Mouse (Mus musculus) midbrain, embryonic 16.5 days (tissue): Measurements from ENCODE around the gene Bcas3. TPM values are rescaled to one million over a fixed set of nuclear protein-coding genes. Genes with fewer than 3 reads are reported as not detected.

Experiments
- ATAC-seq: fragments of 200-750 bp; cut with Nextera tagmentation; 2 replicates; pipeline ENCODE4 v1.8.0; 2017; ENCODE audit warnings: moderate TSS enrichment
- H3K27ac ChIP-seq: fragments of 300-500 bp; sonication (generic); 2 replicates; pipeline ENCODE4 v1.5.1; 2014; ENCODE audit warnings: mild to moderate bottlenecking, low read length, mixed read lengths
- H3K27me3 ChIP-seq: fragments of 300-500 bp; sonication (generic); 2 replicates; pipeline ENCODE4 v1.6.1; 2014; ENCODE audit warnings: low read depth, low read length, mixed read lengths; ENCODE audit not compliant: control insufficient read depth, insufficient read depth
- H3K36me3 ChIP-seq: fragments of 300-500 bp; sonication (generic); 2 replicates; pipeline ENCODE4 v1.6.1; 2014; ENCODE audit warnings: mild to moderate bottlenecking, low read length, moderate library complexity, mixed read lengths; ENCODE audit not compliant: control insufficient read depth, insufficient read depth
- H3K4me1 ChIP-seq: fragments of 300-500 bp; sonication (generic); 2 replicates; pipeline ENCODE4 v1.6.1; 2014; ENCODE audit warnings: mild to moderate bottlenecking, low read length, mixed read lengths; ENCODE audit not compliant: control insufficient read depth, insufficient read depth
- H3K4me2 ChIP-seq: fragments of 300-500 bp; sonication (generic); 2 replicates; pipeline ENCODE4 v1.6.1; 2014; ENCODE audit warnings: mild to moderate bottlenecking, low read length, mixed read lengths
- H3K4me3 ChIP-seq: fragments of 300-500 bp; sonication (generic); 2 replicates; pipeline ENCODE4 v1.5.1; 2014; ENCODE audit warnings: low read depth, mild to moderate bottlenecking, low read length, moderate library complexity, mixed read lengths
- H3K9ac ChIP-seq: fragments of 300-500 bp; sonication (generic); 2 replicates; pipeline ENCODE4 v1.6.1; 2014; ENCODE audit warnings: low read depth, low read length, mixed read lengths
- H3K9me3 ChIP-seq: fragments of 300-500 bp; sonication (generic); replicated peaks from 2 replicates; pipeline ENCODE4 v1.6.1; 2014; ENCODE audit warnings: mild to moderate bottlenecking, low read length, mixed read lengths; ENCODE audit not compliant: control insufficient read depth, poor library complexity, severe bottlenecking
- WGBS: fragments of 180-500 bp; shearing (Covaris S2); extraction: QIAGEN DNeasy Blood & Tissue Kit; methylation state at CpG from one replicate; pipeline ENCODE4 v1.1.7; 2014; 5-methylcytosine and 5-hydroxymethylcytosine counted together
- microRNA-seq: library from miRNA; unstranded; fragments of <30 nt; microRNA quantifications from one replicate; pipeline ENCODE4, GENCODE M21; 2017
- polyA plus RNA-seq: library from polyadenylated mRNA; unstranded; fragments of >200 nt; fragmentation: Nextera tagmentation; extraction: Ambion mirVana; gene quantifications from 2 replicates; pipeline ENCODE4 v1.2.1, GENCODE M21; 2015

Bcas3 gene
- polyA plus RNA-seq, 1 experiment from 2014 or later = 33.3 TPM

DNA sequence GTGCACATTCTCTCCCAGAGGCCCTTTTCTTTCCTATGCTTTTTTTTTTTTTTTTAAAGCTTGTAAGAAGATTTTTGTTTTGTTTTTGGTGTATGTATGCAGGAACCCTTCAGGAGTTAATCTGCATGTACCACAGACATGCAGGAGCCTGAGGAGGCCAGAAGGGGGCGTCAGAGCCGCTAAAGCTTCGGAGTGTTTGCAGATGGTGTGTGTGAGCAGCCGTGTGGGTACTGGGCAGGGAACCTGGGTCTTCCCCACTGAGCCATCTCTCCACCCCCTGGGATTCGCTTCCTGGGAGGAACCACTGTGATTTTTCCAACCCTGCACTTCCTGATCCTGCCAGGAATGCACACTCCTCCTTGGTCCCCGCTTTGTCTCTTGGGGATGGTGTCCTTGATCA lies 497.8 kb downstream of the Bcas3 start:
- no peak overlapping the region for H3K4me3 ChIP-seq
- WGBS = 46% methylated on average over 6 of the region's 6 CpGs
- no peak overlapping the region for H3K9ac ChIP-seq
- H3K4me2 ChIP-seq = no peak overlapping the region
- no peak for ATAC-seq
- no peak overlapping the region for H3K27ac ChIP-seq
- H3K36me3 ChIP-seq = no peaks in the 10 kb centered on the region
- H3K9me3 ChIP-seq = no peaks in the 10 kb centered on the region
- H3K27me3 ChIP-seq = peaks cover 12% of the 10 kb centered on the region
- H3K4me1 ChIP-seq = no peaks in the 10 kb centered on the region

DNA sequence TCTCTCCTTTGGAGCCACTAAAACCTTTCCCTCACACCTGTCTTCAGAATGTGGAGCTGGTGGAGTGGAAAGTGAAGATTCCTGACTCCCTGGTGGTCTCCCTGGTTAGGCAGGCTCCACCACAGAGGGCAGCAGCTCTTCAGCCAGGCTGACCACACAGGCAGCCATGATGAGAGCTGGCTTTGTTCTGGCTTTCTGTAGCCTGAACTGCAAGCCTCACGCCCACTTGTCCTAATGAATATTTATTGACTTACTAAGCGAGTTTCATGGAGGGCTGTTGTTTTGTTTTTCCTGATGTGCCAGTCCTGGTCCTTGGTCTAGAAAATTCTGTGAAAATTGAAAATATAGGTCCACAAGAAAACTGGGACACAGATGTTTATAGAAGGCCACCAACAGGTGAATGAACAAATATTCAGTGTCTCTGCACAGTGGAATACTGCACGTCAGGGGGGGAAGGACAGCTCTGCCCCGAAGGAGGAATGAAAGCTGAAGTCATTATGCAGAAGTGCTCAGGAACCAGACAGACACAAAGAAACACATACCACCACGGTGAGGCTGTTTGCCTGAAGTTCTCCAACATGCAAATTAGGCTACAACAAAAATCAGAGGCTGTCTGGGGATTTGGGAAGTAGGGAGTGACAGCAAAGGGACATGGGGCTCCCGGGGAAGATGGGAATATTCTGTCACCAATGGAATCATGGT lies 505.2 kb downstream of the Bcas3 start:
- Histone ChIP-seq H3K4me3 (no peak overlapping the region), H3K27ac (no peak overlapping the region), H3K4me1 (peaks cover 2% of the 10 kb centered on the region; the same call in 1 of the 2 replicates), H3K36me3 (no peaks in the 10 kb centered on the region), H3K4me2 (no peak overlapping the region), H3K9me3 (no peaks in the 10 kb centered on the region), H3K9ac (no peak overlapping the region), H3K27me3 (no peaks in the 10 kb centered on the region)
- no peak for ATAC-seq
- 3% methylated on average over 6 of the region's 6 CpGs for WGBS

DNA sequence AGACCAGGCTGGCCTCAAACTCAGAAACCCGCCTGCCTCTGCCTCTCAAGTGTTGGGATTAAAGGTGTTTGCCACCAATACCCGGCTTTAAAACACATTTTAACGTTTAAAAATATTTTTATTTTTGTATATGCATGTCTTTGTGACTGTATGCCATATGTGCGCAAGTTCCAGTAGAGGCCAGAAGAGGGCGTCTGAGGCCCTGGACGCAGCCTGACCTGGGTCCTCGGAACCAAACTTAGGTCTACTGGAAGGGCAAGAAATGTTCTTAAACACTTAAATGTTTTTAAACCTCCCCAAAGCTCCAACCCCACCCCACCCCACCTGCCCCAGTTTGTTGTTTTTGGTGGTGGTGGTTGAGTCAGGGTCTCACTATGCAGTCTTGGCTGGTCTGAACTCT lies 511.4 kb downstream of the Bcas3 start:
- Histone ChIP-seq H3K27ac (no peak overlapping the region), H3K9ac (no peak overlapping the region), H3K4me1 (no peaks in the 10 kb centered on the region), H3K4me2 (no peak overlapping the region), H3K36me3 (no peaks in the 10 kb centered on the region), H3K27me3 (no peaks in the 10 kb centered on the region), H3K9me3 (no peaks in the 10 kb centered on the region), H3K4me3 (no peak overlapping the region)
- ATAC-seq = no peak
- 37% methylated on average over 7 of the region's 7 CpGs for WGBS

Small RNAs within 50 kb of the gene (microRNA-seq; reads per million reads assigned to microRNA genes)
- gene Mir5110 = not detected

Other genes with a start within 250 kb of the Bcas3 start
- gene Usp32, start 213.0 kb upstream of the Bcas3 start, polyA plus RNA-seq = 12.3 and 13.4 TPM in 2 replicates
- gene 1700125H20Rik, start 182.8 kb upstream of the Bcas3 start, polyA plus RNA-seq = 0.44 and 0.48 TPM in 2 replicates
- 44.5 and 46.7 TPM in 2 replicates for gene Appbp2, start 118.0 kb upstream of the Bcas3 start, polyA plus RNA-seq
- gene Ppm1d, start 41.9 kb upstream of the Bcas3 start, polyA plus RNA-seq = 14.3 and 14.6 TPM in 2 replicates